Mouse (Mus musculus): Measurements from ENCODE around the gene Gpr39. TPM values are rescaled to one million over a fixed set of nuclear protein-coding genes. Genes with fewer than 3 reads are reported as not detected.

The Gpr39 gene
- total and polyA plus RNA-seq, 3 experiments: not detected

DNA sequence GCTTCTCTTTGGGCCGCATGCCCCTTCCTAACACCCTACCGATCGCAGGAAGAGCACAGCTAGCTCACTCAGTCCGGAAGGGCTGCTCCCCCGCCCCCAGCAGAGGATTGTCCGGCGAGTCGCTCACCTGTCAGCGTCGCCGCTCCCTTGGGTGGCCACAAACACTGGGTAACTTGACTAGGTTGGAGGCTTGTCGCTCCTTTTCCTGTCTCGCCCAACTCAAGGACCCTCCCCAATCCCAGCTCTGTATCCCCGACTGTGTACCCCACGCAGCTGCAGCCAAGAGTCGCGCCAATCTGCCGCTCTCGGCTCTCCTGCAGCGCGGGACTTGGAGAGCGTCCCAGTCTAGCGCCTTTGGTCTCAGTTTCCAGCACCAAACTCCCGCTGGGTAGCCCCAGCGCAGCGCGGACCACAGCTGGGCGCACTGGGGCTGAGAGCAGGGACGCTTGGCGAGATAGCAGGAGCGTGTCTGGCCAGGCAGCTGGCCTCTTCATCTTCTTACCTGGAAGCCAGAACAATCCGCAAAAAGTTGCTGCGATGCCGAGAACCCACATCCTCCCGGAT, 234.6 kb downstream of the Gpr39 start:
- Histone ChIP-seq H3K9ac (ENCODE audit: control insufficient read depth, low read depth, low read length, poor library complexity, severe bottlenecking) (no peak overlapping the region), H3K27me3 (ENCODE audit: control insufficient read depth in 1 of 2, insufficient read depth in 2 of 2, low read length in 2 of 2) (no peaks in the 10 kb centered on the region), H3K79me2 (ENCODE audit: control insufficient read depth, insufficient read depth, low read length, poor library complexity) (no peaks in the 10 kb centered on the region), H3K4me1 (ENCODE audit: control insufficient read depth in 1 of 2, insufficient read depth in 2 of 2, low read length in 2 of 2) (no peaks in the 10 kb centered on the region), H3K36me3 (ENCODE audit: control insufficient read depth in 1 of 2, insufficient read depth in 2 of 2, low read length in 2 of 2) (no peaks in the 10 kb centered on the region), H3K9me3 (replicated peaks; ENCODE audit: insufficient read depth, low read length) (no peaks in the 10 kb centered on the region), H3K27ac (ENCODE audit: control insufficient read depth, low read depth, low read length) (no peak overlapping the region), H3K4me3 (ENCODE audit: control insufficient read depth in 1 of 2, insufficient read depth in 1 of 2, low read depth in 2 of 2, low read length in 2 of 2) (no peak overlapping the region)
- TF ChIP-seq MAFK (IDR thresholded peaks at IDR 0.05; ENCODE audit: borderline replicate concordance, low read depth, low read length) (no peak), GATA1 (IDR thresholded peaks at IDR 0.05; ENCODE audit: low read depth, low read length) (no peak), CHD2 (IDR thresholded peaks at IDR 0.05; ENCODE audit: low read length) (no peak), EP300 (IDR thresholded peaks at IDR 0.05; ENCODE audit: low read depth in 1 of 2, low read length in 2 of 2) (no peak), USF1 (IDR thresholded peaks at IDR 0.05; ENCODE audit: low read depth, low read length) (no peak), TAL1 (IDR thresholded peaks at IDR 0.05; ENCODE audit: low read length) (no peak)
- no peak for DNase-seq (ENCODE audit: low read depth, low spot score)

DNA sequence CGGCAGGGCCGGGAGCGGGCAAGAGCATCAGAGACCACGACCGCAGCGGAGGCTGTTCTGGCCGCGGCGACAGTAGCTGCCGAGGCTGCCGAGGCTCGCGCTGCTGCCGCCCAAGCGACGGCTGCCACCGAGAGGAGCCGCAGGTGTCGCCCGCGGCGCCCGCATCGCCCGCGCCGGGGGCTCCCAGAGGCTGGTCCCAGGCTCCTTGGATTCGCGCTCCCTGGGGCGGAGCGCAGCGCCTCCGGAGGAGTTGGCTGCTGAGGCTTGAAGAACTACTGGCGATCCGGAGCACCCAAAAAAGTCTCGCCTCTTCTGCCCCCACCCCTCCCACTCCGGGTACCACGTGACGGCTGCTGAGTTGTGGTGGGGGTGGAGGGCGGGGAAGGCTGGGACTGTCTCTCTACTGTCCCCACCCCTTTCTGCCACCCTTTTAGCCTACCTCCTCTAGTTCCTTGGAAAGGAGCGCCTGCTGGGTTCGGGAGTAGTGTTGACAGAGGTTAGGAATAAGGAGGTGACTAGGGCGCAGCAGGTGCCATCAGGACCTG, 235.2 kb downstream of the Gpr39 start:
- Histone ChIP-seq H3K9ac (ENCODE audit: control insufficient read depth, low read depth, low read length, poor library complexity, severe bottlenecking) (no peak overlapping the region), H3K4me1 (ENCODE audit: control insufficient read depth in 1 of 2, insufficient read depth in 2 of 2, low read length in 2 of 2) (no peaks in the 10 kb centered on the region), H3K4me3 (ENCODE audit: control insufficient read depth in 1 of 2, insufficient read depth in 1 of 2, low read depth in 2 of 2, low read length in 2 of 2) (no peak overlapping the region), H3K36me3 (ENCODE audit: control insufficient read depth in 1 of 2, insufficient read depth in 2 of 2, low read length in 2 of 2) (no peaks in the 10 kb centered on the region), H3K27ac (ENCODE audit: control insufficient read depth, low read depth, low read length) (no peak overlapping the region), H3K27me3 (ENCODE audit: control insufficient read depth in 1 of 2, insufficient read depth in 2 of 2, low read length in 2 of 2) (no peaks in the 10 kb centered on the region), H3K79me2 (ENCODE audit: control insufficient read depth, insufficient read depth, low read length, poor library complexity) (no peaks in the 10 kb centered on the region), H3K9me3 (replicated peaks; ENCODE audit: insufficient read depth, low read length) (no peaks in the 10 kb centered on the region)
- DNase-seq (ENCODE audit: low read depth, low spot score): no peak
- no peak for TF ChIP-seq TCF12 (IDR thresholded peaks at IDR 0.05; ENCODE audit: low read depth, low read length)
- no peak for TF ChIP-seq ZNF384 (IDR thresholded peaks at IDR 0.05; ENCODE audit: low read depth, low read length)
- no peak for TF ChIP-seq UBTF (IDR thresholded peaks at IDR 0.05; ENCODE audit: borderline replicate concordance, insufficient read depth, low read depth, low read length)
- TF ChIP-seq ZC3H11A (IDR thresholded peaks at IDR 0.05; ENCODE audit: low read depth, low read length): no peak
- TF ChIP-seq CHD2 (IDR thresholded peaks at IDR 0.05; ENCODE audit: low read length): no peak
- TF ChIP-seq GABPA (IDR thresholded peaks at IDR 0.05; ENCODE audit: low read depth, low read length): no peak
- no peak for TF ChIP-seq ZKSCAN1 (IDR thresholded peaks at IDR 0.05; ENCODE audit: low read depth, low read length)
- no peak for TF ChIP-seq GATA1 (IDR thresholded peaks at IDR 0.05; ENCODE audit: low read depth, low read length)
- no peak for TF ChIP-seq RCOR1 (IDR thresholded peaks at IDR 0.05; ENCODE audit: low read depth, low read length)
- no peak for TF ChIP-seq TBP (IDR thresholded peaks at IDR 0.05; ENCODE audit: low read depth, low read length)
- TF ChIP-seq MAFK (IDR thresholded peaks at IDR 0.05; ENCODE audit: borderline replicate concordance, low read depth, low read length): no peak
- no peak for TF ChIP-seq USF2 (IDR thresholded peaks at IDR 0.05; ENCODE audit: borderline replicate concordance in 1 of 2, insufficient read depth in 1 of 2, low read depth in 1 of 2, low read length in 2 of 2)
- no peak for TF ChIP-seq KAT2A (conservative IDR thresholded peaks at IDR 0.05; ENCODE audit: low read depth, low read length)
- no peak for TF ChIP-seq TAL1 (IDR thresholded peaks at IDR 0.05; ENCODE audit: low read length)
- TF ChIP-seq BHLHE40 (IDR thresholded peaks at IDR 0.05; ENCODE audit: borderline replicate concordance, low read depth, low read length): no peak
- no peak for TF ChIP-seq HCFC1 (IDR thresholded peaks at IDR 0.05; ENCODE audit: low read depth, low read length)
- no peak for TF ChIP-seq POLR2AphosphoS2 (IDR thresholded peaks at IDR 0.05; ENCODE audit: low read length)
- TF ChIP-seq MEF2A (IDR thresholded peaks at IDR 0.05; ENCODE audit: extremely low read depth, insufficient replicate concordance, low read depth, low read length, poor library complexity, severe bottlenecking): no peak

Measured in MEL (cell line).